Mouse (Mus musculus) lung, postnatal 0 days (tissue): ENCODE data around the gene Pnkd.

Experiments
- CTCF ChIP-seq: IDR thresholded peaks from 2 replicates; pipeline ENCODE4 v1.5.1; 2016; ENCODE audit warnings: antibody characterized with exemption, mild to moderate bottlenecking
- EP300 ChIP-seq: IDR thresholded peaks from 2 replicates; pipeline ENCODE4 v1.6.1; 2016; ENCODE audit warnings: antibody characterized with exemption, mild to moderate bottlenecking, control low read depth

DNA sequence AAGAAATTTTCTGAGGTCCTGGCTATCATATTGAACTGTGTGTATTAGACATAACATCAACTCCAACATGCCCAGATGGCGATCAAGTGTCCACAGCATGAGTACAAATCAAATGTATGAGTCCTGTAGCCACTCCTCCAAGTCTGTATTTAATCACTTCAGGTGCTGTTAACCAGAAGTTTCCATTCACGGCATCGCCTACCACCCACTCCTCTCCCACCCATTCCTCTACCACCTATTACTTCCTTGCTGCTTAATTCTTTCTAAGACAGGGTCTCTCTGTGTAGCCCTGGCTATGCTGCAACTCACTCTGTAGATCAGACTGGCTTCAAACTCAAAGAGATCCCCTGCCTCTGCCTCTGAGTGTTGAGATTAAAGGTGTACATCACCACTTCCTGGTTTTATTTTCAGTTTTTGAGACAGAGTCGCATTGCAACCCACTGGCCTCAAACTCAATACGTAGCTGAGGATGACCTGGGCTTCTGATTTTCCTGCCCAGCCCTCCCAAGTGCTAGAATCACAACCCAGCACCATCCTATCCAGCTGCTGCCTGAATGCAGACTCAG is 75.3 kb downstream of the Pnkd start:
- TF ChIP-seq CTCF (no peak), EP300 (no peak)
